Mouse (Mus musculus): ENCODE measurements at regions not wholly inside any gene's neighbourhood (a gene's known extent, or its start where the extent isn't known, plus 50 kb on each side); places are given as distances from the start of the nearest gene placed in this dataset.

- H3K36me3 ChIP-seq (replicated peaks) = no peaks in the 10 kb centered on the region
- H3K4me2 ChIP-seq = no peak overlapping the region
- ATAC-seq (replicated peaks) = no peak
- no peak overlapping the region for H3K9ac ChIP-seq
- H3K27ac ChIP-seq = no peak overlapping the region
- no peaks in the 10 kb centered on the region for H3K4me1 ChIP-seq
- WGBS = 67% methylated on average over 2 of the region's 2 CpGs
- H3K9me3 ChIP-seq = no peaks in the 10 kb centered on the region
- no peak overlapping the region for H3K4me3 ChIP-seq
- no peaks in the 10 kb centered on the region for H3K27me3 ChIP-seq (replicated peaks)
These were observed 62.5 kb upstream of the Lrch2 start for GRCm38 (mm10) chrX:147616374-147616773.

GRCm38 (mm10) chrX:147608660-147609059 is 54.8 kb upstream of the Lrch2 start:
- Histone ChIP-seq H3K4me3 (no peak overlapping the region), H3K9ac (no peak overlapping the region), H3K27ac (no peak overlapping the region), H3K4me2 (no peak overlapping the region), H3K9me3 (no peaks in the 10 kb centered on the region), H3K4me1 (no peaks in the 10 kb centered on the region), H3K27me3 (replicated peaks) (no peaks in the 10 kb centered on the region), H3K36me3 (replicated peaks) (no peaks in the 10 kb centered on the region)
- ATAC-seq (replicated peaks) = peak; percentile 86
- 22% methylated on average over 3 of the region's 3 CpGs for WGBS
